Mouse (Mus musculus) stomach, embryonic 14.5 days (tissue): Measurements from ENCODE around the gene Map3k9. TPM values are rescaled to one million over a fixed set of nuclear protein-coding genes. Genes with fewer than 3 reads are reported as not detected.

Experiments
- ATAC-seq: fragments of 200-750 bp; cut with Nextera tagmentation; 2 replicates; pipeline ENCODE4 v1.8.0; 2017; ENCODE audit warnings: low read depth, moderate TSS enrichment; ENCODE audit not compliant: insufficient number of reproducible peaks, insufficient read depth, low FRiP score
- H3K27ac ChIP-seq: fragments of 300-500 bp; sonication (generic); 2 replicates; pipeline ENCODE4 v1.5.1; 2014; ENCODE audit warnings: mild to moderate bottlenecking, low read length, moderate library complexity, mixed read lengths
- H3K27me3 ChIP-seq: fragments of 300-500 bp; sonication (generic); 2 replicates; pipeline ENCODE4 v1.6.1; 2014; ENCODE audit warnings: low read length, control low read depth, mixed read lengths; ENCODE audit not compliant: control insufficient read depth, insufficient read depth
- H3K36me3 ChIP-seq: fragments of 300-500 bp; sonication (generic); 2 replicates; pipeline ENCODE4 v1.6.1; 2014; ENCODE audit warnings: mild to moderate bottlenecking, control low read depth, low read length, moderate library complexity, mixed read lengths; ENCODE audit not compliant: control insufficient read depth, insufficient read depth
- H3K4me1 ChIP-seq: fragments of 300-500 bp; sonication (generic); 2 replicates; pipeline ENCODE4 v1.6.1; 2014; ENCODE audit warnings: low read length, control low read depth, mixed read lengths; ENCODE audit not compliant: control insufficient read depth, insufficient read depth
- H3K4me2 ChIP-seq: fragments of 300-500 bp; sonication (generic); replicated peaks from 2 replicates; pipeline ENCODE4 v1.6.1; 2014; ENCODE audit warnings: low read depth, low read length, control low read depth
- H3K4me3 ChIP-seq: fragments of 300-500 bp; sonication (generic); 2 replicates; pipeline ENCODE4 v1.5.1; 2014; ENCODE audit warnings: low read depth, low read length, control low read depth
- H3K9ac ChIP-seq: fragments of 300-500 bp; sonication (generic); replicated peaks from 2 replicates; pipeline ENCODE4 v1.6.1; 2014; ENCODE audit warnings: low read depth, mild to moderate bottlenecking, control low read depth, low read length, moderate library complexity, mixed read lengths
- H3K9me3 ChIP-seq: fragments of 300-500 bp; sonication (generic); 2 replicates; pipeline ENCODE4 v1.6.1; 2016; ENCODE audit warnings: low read depth, low read length, control low read depth; ENCODE audit not compliant: control insufficient read depth
- whole genome bisulfite sequencing: fragments of 180-500 bp; shearing (Covaris S2); extraction: QIAGEN DNeasy Blood & Tissue Kit; methylation state at CpG from one replicate; pipeline ENCODE4 v1.1.7; 2014; 5-methylcytosine and 5-hydroxymethylcytosine counted together
- polyA plus RNA-seq: library from polyadenylated mRNA; unstranded; fragments of >200 nt; fragmentation: Nextera tagmentation; extraction: Ambion mirVana; gene quantifications from 2 replicates; pipeline ENCODE4 v1.2.1, GENCODE M21; 2014

The Map3k9 gene
- polyA plus RNA-seq = 2.5 and 3.0 TPM in 2 replicates

DNA sequence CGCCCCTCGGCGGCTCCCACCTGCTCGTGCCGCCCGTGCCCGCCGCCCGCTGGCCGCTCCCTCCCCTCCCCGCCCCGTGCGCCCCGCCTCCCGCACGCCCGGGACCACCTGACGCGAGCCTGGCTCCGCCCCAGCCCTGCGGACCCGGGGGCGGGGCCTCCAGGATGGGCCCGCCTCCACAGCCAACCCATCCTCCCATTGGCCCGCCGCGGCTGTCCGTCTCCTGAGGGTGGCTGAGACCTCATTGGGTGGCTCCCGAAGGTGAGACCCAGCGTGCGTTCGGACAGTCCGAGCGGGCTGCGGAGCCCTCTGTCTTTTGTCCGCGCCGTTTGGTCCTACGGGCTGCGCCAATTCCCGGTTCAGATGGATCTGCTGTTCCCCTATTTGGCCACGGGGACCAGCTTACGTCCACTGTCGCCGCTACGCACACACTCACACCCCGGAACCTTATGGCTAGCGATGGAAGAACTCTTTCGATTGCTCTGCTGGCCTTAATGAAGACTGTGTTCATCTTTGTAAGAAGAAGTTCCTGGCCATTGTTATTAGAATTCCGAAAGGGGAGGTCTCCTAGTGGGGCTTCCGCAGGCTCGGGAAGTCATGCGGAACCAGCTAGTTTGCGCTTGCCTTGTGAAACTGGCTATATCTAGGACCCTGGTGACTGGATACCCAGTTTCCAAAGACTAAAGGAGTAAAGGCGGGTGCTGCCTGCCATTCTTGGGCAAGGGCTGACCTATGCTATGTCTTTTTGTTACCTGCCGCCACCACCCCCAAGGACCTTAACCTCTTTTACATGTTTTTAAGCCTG is at the start of gene Map3k9:
Map3k9 (minus strand) TSS at position 71 of the 805 bp plus-strand sequence.
- 1% methylated on average over 42 of the region's 56 CpGs for WGBS
- H3K9me3 ChIP-seq = no peaks in the 10 kb centered on the region
- peak within 1 kb of the TSS; percentile 61 for H3K9ac ChIP-seq
- peak within 1 kb of the TSS; percentile 63 for H3K4me3 ChIP-seq
- H3K4me2 ChIP-seq = peak within 1 kb of the TSS; percentile 84
- ATAC-seq = peak; percentile 95
- H3K27me3 ChIP-seq = 0 out of 2 replicates have a peak, but pooled peaks cover 6% of the 10 kb centered on the region
- peak within 1 kb of the TSS; percentile 80 for H3K27ac ChIP-seq
- no peaks in the 10 kb centered on the region for H3K36me3 ChIP-seq
- H3K4me1 ChIP-seq = 0 out of 2 replicates have a peak, but pooled peaks cover 2% of the 10 kb centered on the region

DNA sequence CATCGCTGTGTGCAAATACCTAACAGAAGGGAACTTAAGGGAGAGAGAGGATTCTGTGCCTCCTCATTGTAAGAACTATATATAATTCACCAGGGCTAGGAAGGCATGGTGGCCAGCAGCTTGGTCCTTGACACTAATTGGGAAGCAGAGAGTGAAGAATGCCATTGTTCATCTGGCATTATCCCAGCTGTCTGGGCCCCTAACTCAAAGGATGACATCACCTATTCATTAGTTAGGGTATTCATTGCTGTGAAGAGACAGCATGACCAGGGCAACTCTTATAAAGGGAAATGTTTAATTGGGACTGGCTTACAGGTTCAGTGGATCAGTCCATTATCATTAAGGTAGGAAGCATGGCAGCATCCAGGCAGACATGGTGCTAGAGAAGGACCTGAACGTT is 47.4 kb upstream of the Map3k9 start:
- Histone ChIP-seq H3K4me2 (no peak overlapping the region), H3K27me3 (no peaks in the 10 kb centered on the region), H3K36me3 (no peaks in the 10 kb centered on the region), H3K9ac (no peak overlapping the region), H3K9me3 (no peaks in the 10 kb centered on the region), H3K4me3 (no peak overlapping the region), H3K27ac (no peak overlapping the region), H3K4me1 (no peaks in the 10 kb centered on the region)
- ATAC-seq = no peak
- 84% methylated on average over 2 of the region's 2 CpGs for WGBS

DNA sequence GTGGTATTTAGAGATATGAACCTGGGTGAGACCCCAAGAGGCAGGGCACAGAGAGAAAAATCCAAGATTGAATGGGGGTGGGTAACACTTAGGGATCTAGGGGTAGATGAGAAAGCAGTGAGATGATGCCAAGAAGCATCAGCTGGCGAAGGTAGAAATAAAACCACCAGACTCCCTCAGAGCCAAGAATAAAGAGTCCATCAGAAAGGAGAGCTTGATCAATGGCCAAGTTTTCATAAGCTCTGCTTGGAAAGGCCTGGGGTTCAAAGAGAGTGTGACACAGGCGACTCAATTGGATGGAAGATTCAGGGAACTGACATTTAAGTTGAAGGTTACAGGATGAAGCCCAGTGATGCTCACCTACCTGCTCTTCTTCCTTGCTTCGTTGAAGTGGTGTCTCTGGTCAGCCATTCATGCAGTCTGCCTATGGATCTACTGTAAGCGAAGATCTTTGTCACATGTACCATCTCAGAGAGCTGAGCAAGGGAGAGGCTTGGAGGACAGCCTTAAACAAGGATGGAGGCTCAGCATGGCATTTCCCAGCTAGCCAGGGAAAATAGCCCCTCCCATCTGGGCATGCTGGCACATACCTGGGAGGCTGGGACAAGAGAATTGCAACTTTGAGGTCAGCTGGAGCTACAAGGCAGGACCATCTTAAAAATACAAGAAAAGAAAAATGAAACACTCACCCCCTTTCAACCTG is 42.0 kb upstream of the Map3k9 start:
- ATAC-seq = no peak
- Histone ChIP-seq H3K4me2 (no peak overlapping the region), H3K27me3 (no peaks in the 10 kb centered on the region), H3K9ac (no peak overlapping the region), H3K27ac (no peak overlapping the region), H3K4me3 (no peak overlapping the region), H3K4me1 (no peaks in the 10 kb centered on the region), H3K36me3 (no peaks in the 10 kb centered on the region), H3K9me3 (no peaks in the 10 kb centered on the region)
- WGBS = 81% methylated on average over 4 of the region's 4 CpGs

DNA sequence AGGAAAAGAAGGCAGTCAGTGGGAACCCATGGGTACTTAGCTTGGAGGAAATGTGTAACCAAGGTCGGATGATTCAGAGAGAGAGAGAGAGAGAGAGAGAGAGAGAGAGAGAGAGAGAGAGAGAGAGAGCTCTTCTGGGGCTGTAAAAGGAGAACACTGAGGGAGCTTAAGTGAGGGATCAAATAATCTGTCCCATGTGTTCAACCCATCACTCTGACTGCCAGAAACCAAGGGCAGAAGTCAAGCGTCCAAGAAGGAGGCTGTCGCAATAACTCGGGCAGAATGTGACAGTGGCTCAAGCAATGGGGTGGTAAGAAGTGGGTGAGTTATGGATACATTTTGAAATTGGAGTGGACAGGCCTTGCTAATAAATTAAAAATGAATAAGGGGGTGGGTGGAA is 41.2 kb upstream of the Map3k9 start:
- Histone ChIP-seq H3K27ac (no peak overlapping the region), H3K27me3 (no peaks in the 10 kb centered on the region), H3K4me3 (no peak overlapping the region), H3K4me1 (no peaks in the 10 kb centered on the region), H3K4me2 (no peak overlapping the region), H3K36me3 (no peaks in the 10 kb centered on the region), H3K9me3 (no peaks in the 10 kb centered on the region), H3K9ac (no peak overlapping the region)
- no peak for ATAC-seq
- 72% methylated on average over 4 of the region's 4 CpGs for WGBS

DNA sequence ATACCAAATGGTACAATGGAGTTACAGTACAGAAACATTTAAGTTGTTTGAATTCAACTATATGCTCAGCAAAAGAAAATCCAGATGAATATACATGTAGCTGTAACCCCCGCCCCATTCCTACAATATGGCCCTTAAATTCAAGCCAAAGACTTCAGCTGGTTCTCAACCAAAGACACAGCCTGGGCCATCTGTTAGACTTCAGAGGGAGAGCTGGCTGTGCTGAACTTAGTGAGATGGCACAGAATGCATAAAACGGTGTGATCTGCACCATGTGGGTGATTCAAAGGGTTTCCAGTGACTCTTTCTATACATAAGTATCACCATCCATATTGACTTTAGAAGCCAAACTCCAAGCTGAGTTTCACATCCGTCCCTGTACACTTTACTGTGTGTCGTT is 39.7 kb upstream of the Map3k9 start:
- no peaks in the 10 kb centered on the region for H3K9me3 ChIP-seq
- H3K4me2 ChIP-seq = no peak overlapping the region
- H3K4me1 ChIP-seq = no peaks in the 10 kb centered on the region
- H3K4me3 ChIP-seq = no peak overlapping the region
- no peak overlapping the region for H3K9ac ChIP-seq
- no peaks in the 10 kb centered on the region for H3K36me3 ChIP-seq
- no peaks in the 10 kb centered on the region for H3K27me3 ChIP-seq
- no peak for ATAC-seq
- WGBS = 88% methylated on average over 4 of the region's 4 CpGs
- no peak overlapping the region for H3K27ac ChIP-seq

DNA sequence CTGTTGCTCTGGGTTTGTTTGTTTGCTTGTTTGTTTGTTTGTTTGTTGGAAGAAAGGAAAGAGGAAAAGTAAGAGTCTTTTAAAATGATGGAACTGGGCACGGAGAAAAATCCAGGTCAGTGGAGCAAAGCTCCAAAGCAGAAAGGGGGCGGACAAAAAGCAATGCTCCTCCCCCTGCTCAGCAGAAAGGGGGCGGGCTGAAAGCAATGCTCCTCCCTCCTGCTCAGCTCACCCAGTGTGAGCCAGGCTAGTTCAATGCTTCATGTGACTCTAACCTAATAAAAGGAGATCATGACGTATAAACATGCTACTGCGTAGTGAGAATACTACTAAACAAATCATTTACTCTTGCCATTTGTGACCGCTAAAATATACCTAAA is 36.1 kb upstream of the Map3k9 start:
- Histone ChIP-seq H3K4me1 (no peaks in the 10 kb centered on the region), H3K27me3 (no peaks in the 10 kb centered on the region), H3K9me3 (no peaks in the 10 kb centered on the region), H3K36me3 (no peaks in the 10 kb centered on the region), H3K4me3 (no peak overlapping the region), H3K27ac (no peak overlapping the region), H3K9ac (no peak overlapping the region), H3K4me2 (peak overlapping the region; percentile 19)
- no peak for ATAC-seq
- 44% methylated on average over 6 of the region's 6 CpGs for WGBS

DNA sequence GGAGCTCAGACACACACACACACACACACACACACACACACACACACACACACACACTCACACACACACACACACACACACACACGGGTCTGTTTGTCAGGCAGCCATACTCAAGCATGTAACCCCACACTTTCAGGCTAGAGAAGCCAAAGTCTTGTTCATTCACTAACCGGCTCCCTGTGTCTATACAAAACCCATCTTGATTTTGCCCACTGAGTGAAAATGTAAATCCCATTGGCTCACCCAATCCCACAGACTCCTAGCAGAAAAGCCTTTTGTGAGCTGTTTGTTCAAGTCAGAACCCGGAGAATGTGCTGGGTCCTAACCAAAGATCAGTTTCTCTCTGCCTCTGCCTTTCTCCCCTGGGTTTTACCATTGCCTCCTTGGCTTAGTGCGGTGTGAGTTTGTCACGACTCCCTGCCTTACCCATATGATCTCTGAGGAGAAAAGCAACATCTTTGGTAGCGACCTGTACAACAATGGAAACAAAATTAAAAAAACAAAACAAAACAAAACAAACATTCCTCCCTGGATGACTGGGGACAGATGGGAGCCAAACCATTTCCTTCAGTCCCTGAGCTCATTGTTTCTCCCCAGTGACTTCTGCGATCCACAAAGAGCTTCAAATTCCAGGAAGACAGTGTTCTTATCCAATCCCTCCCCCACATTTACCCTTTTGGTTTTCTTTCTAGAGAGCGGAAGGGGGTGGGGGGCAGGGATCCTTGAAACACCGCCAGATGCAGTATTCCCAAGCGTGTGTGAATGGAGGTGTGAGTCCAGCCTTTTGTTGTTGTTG is 35.6 kb upstream of the Map3k9 start:
- no peak overlapping the region for H3K27ac ChIP-seq
- no peaks in the 10 kb centered on the region for H3K9me3 ChIP-seq
- ATAC-seq = no peak
- H3K4me2 ChIP-seq = peak overlapping the region; percentile 19
- no peaks in the 10 kb centered on the region for H3K27me3 ChIP-seq
- WGBS = 22% methylated on average over 10 of the region's 10 CpGs
- no peak overlapping the region for H3K4me3 ChIP-seq
- H3K36me3 ChIP-seq = no peaks in the 10 kb centered on the region
- H3K9ac ChIP-seq = no peak overlapping the region
- H3K4me1 ChIP-seq = no peaks in the 10 kb centered on the region

DNA sequence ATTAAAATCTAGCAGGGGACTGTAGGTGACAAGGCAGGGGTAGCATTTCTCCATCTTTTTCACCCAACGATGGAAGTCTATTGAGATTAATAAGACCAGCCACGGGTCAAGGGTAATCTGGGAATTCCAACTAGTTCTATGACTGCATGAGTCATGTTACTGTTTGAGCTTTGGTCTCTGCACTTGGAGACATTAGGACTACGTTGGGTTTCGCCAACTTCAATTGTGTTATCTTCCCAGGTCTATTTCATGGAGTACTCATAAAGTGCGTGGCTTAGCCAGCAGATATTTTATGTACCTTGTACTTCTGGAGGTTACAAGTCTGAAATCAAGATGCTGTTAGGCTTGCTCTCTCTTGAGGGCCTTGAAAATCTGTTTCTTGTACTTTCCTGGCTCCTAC is 33.8 kb upstream of the Map3k9 start:
- ATAC-seq = no peak
- Histone ChIP-seq H3K4me1 (no peaks in the 10 kb centered on the region), H3K27ac (no peak overlapping the region), H3K9me3 (no peaks in the 10 kb centered on the region), H3K9ac (no peak overlapping the region), H3K36me3 (no peaks in the 10 kb centered on the region), H3K4me3 (no peak overlapping the region), H3K4me2 (no peak overlapping the region), H3K27me3 (no peaks in the 10 kb centered on the region)
- 90% methylated on average over 5 of the region's 5 CpGs for WGBS
